ENCODE assay signal across 20 mouse cellular contexts in the genomic region with DNA sequence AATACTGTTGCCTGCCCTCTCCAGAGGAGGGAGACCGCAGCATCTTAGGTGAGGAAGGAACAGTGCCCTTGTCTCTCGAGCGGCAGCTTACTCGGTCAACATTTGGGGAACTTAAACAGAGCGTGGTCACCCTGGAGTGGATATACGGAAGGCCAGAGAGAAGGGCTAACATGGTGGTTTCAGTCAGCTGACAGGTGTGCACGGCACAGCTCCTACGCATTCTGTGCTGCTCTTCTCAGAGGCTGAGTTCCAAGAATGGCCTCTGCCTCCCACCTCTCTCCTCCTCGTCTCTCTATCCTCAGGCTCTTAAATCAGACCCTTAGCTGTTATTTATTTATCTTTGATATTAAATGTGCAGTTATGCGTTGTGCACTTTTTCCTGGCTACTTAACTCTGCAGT. TPM values are rescaled to one million over a fixed set of nuclear protein-coding genes. Genes with fewer than 3 reads are reported as not detected.
"Had no signal": no experiment of that assay in that cellular context is flagged by ENCODE, and none has a peak within 500 bp of the region (broad histone marks: within the 10 kb centered on the region; RNA-seq: fewer than 3 reads in every experiment).

No protein-coding gene starts in this region.

- H3K4me3 ChIP-seq: limb, embryonic 12.5 days; limb, embryonic 15.5 days had no signal

- ATAC-seq: liver, postnatal 0 days had no signal

- DNase-seq: kidney, adult 11 months; kidney, postnatal 25 days; layer of hippocampus, postnatal 36 days; left cerebral cortex, postnatal 4 days; liver, postnatal 0 days; lung, embryonic 14.5 days; lung, postnatal 10 days; lung, postnatal 4 days; midbrain, embryonic 14.5 days; thymus, adult 2 months; thymus, postnatal 14 days; thymus, postnatal 4 days had no signal

- H3K27me3 ChIP-seq: limb, embryonic 12.5 days; limb, embryonic 15.5 days had no signal

- H3K9me3 ChIP-seq: limb, embryonic 12.5 days; limb, embryonic 15.5 days had no signal

- H3K27ac ChIP-seq: kidney, postnatal 0 days; limb, embryonic 12.5 days; limb, embryonic 15.5 days; liver, embryonic 14.5 days had no signal

- H3K9ac ChIP-seq: limb, embryonic 12.5 days; limb, embryonic 15.5 days; liver, embryonic 14.5 days; liver, postnatal 0 days; lung, embryonic 14.5 days had no signal

- H3K4me2 ChIP-seq: limb, embryonic 12.5 days; limb, embryonic 15.5 days; liver, embryonic 11.5 days; lung, embryonic 14.5 days; midbrain, embryonic 11.5 days had no signal

RNA-seq across cellular contexts. Expression of a gene that starts 59.0 kb away (rescaled TPM):
- polyA plus RNA-seq: kidney, postnatal 0 days; limb, embryonic 12.5 days; lung, embryonic 14.5 days; midbrain, embryonic 11.5 days; midbrain, postnatal 0 days; neural tube, embryonic 11.5 days had no signal
